Mouse (Mus musculus): Measurements from ENCODE around the gene Lcmt1. TPM values are rescaled to one million over a fixed set of nuclear protein-coding genes. Genes with fewer than 3 reads are reported as not detected.

Lcmt1 gene
- polyA plus RNA-seq, 1 experiment from 2014 or later, result 108 TPM

DNA sequence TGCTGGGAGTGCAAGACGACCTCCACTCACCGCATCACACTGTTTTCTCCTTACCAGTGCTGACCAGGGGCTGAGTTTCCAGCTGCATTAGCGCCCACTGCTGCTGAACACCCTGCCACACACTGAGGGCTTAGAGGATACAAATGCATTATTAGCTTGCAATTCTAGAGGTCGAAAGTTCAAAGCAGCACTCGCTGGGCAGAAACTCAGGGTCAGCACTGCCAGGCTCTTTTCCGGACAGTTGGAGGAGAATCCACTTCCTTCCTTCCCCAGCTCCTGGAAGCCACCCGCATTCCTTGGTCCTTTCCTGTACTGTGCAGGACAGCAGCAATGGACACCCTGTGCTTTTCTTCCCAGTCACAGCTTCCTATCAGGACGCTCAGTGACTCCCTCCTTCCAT lies 31.2 kb upstream of the Lcmt1 start:
- H3K27ac ChIP-seq (ENCODE audit: low read depth, low read length), result no peak overlapping the region
- H3K4me3 ChIP-seq (ENCODE audit: low read depth, low read length), result no peak overlapping the region
- ATAC-seq (no peak), DNase-seq (ENCODE audit: low spot score) (no peak)
- H3K4me2 ChIP-seq (ENCODE audit: low read length), result no peak overlapping the region
- no peaks in the 10 kb centered on the region for H3K27me3 ChIP-seq (replicated peaks; ENCODE audit: control insufficient read depth, insufficient read depth, low read length)
- H3K9me3 ChIP-seq (replicated peaks; ENCODE audit: control insufficient read depth, low read length), result no peaks in the 10 kb centered on the region
- no peaks in the 10 kb centered on the region for H3K36me3 ChIP-seq (ENCODE audit: control insufficient read depth, insufficient read depth, low read length)
- WGBS, result 65% methylated on average over 8 of the region's 8 CpGs
- H3K9ac ChIP-seq (ENCODE audit: low read length), result no peak overlapping the region
- H3K4me1 ChIP-seq (ENCODE audit: control insufficient read depth, insufficient read depth, low read length), result no peaks in the 10 kb centered on the region

GRCm38 (mm10) chr7:123341896-123342295 lies 27.7 kb upstream of the Lcmt1 start:
- no peak overlapping the region for H3K27ac ChIP-seq (ENCODE audit: low read depth, low read length)
- ATAC-seq (no peak), DNase-seq (ENCODE audit: low spot score) (no peak)
- H3K9ac ChIP-seq (ENCODE audit: low read length), result no peak overlapping the region
- 64% methylated on average over 5 of the region's 5 CpGs for WGBS
- no peak overlapping the region for H3K4me2 ChIP-seq (ENCODE audit: low read length)
- H3K36me3 ChIP-seq (ENCODE audit: control insufficient read depth, insufficient read depth, low read length), result no peaks in the 10 kb centered on the region
- H3K27me3 ChIP-seq (replicated peaks; ENCODE audit: control insufficient read depth, insufficient read depth, low read length), result no peaks in the 10 kb centered on the region
- no peaks in the 10 kb centered on the region for H3K9me3 ChIP-seq (replicated peaks; ENCODE audit: control insufficient read depth, low read length)
- H3K4me3 ChIP-seq (ENCODE audit: low read depth, low read length), result no peak overlapping the region
- no peaks in the 10 kb centered on the region for H3K4me1 ChIP-seq (ENCODE audit: control insufficient read depth, insufficient read depth, low read length)

DNA sequence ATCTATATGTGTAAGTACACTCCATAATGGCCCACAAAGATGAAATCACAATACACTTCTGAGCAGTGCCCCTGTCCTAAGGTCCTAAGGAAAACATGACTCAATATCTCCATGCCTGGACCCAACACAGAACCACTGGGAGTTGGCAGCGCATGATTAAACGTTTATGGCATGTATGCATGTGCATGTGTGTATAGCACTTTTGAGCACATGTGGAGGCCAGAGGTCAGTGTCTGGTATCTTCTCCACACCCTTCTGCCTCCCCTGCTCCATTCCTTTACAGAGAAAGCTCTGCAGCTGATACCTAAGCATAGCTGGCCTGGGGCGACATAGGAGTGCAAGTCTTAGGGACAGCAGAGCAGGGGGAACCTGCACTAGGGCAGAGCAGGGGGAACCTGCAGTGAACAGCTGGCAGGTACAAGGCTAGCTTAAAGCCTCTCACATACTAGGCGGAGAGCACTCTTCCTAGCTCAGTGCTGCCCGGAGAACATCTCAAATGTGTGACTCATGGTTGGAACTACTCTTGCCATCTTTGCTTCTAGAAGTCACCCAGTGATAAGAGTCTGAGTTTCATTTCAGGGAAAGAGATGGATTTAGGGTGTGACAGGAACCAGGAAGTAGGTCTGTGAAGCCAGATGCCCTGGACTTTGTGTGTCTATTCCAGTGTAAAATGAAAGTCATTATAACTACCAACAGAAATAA lies 25.4 kb upstream of the Lcmt1 start:
- no peak for DNase-seq (ENCODE audit: low spot score)

DNA sequence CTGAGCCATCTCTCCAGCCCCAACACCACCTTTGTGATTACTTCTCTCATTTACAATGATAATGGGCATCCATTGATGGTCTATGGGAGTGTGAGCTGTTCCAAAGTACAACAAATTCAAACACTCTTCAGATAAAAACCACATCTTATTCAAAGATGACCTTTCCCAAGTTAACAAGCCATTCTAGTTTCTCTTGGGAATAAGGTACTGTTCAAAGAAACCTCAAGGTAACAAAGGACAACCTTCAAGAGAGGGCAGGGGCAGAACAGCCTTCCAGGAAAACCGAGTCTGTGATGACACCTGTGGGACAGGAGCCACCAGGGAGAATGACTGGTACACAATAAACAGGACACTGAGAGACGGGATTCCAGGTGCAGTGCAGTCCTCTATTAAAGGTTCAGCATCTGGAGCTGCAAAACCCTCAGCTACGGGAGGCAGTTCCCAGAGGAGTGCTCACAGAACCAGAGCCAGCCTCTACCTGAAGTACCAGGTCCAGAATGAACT lies 24.5 kb upstream of the Lcmt1 start:
- WGBS, result 88% methylated on average over 3 of the region's 3 CpGs
- Histone ChIP-seq H3K9me3 (replicated peaks; ENCODE audit: control insufficient read depth, low read length) (no peaks in the 10 kb centered on the region), H3K27me3 (replicated peaks; ENCODE audit: control insufficient read depth, insufficient read depth, low read length) (no peaks in the 10 kb centered on the region), H3K4me2 (ENCODE audit: low read length) (no peak overlapping the region), H3K4me1 (ENCODE audit: control insufficient read depth, insufficient read depth, low read length) (no peaks in the 10 kb centered on the region), H3K4me3 (ENCODE audit: low read depth, low read length) (no peak overlapping the region), H3K9ac (ENCODE audit: low read length) (no peak overlapping the region), H3K36me3 (ENCODE audit: control insufficient read depth, insufficient read depth, low read length) (no peaks in the 10 kb centered on the region), H3K27ac (ENCODE audit: low read depth, low read length) (no peak overlapping the region)
- ATAC-seq, result no peak
- no peak for DNase-seq (ENCODE audit: low spot score)

More for the DNA sequence above, 25.4 kb upstream of the Lcmt1 start:
- Histone ChIP-seq H3K4me2 (ENCODE audit: low read length) (no peak overlapping the region), H3K4me3 (ENCODE audit: low read depth, low read length) (no peak overlapping the region), H3K9ac (ENCODE audit: low read length) (no peak overlapping the region), H3K36me3 (ENCODE audit: control insufficient read depth, insufficient read depth, low read length) (no peaks in the 10 kb centered on the region), H3K4me1 (ENCODE audit: control insufficient read depth, insufficient read depth, low read length) (no peaks in the 10 kb centered on the region), H3K27me3 (replicated peaks; ENCODE audit: control insufficient read depth, insufficient read depth, low read length) (no peaks in the 10 kb centered on the region), H3K27ac (ENCODE audit: low read depth, low read length) (no peak overlapping the region), H3K9me3 (replicated peaks; ENCODE audit: control insufficient read depth, low read length) (no peaks in the 10 kb centered on the region)
- WGBS, result 89% methylated on average over 5 of the region's 5 CpGs
- ATAC-seq, result no peak

- WGBS, result 85% methylated on average over 7 of the region's 7 CpGs
- no peak overlapping the region for H3K9ac ChIP-seq (ENCODE audit: low read length)
- H3K4me2 ChIP-seq (ENCODE audit: low read length), result no peak overlapping the region
- no peaks in the 10 kb centered on the region for H3K27me3 ChIP-seq (replicated peaks; ENCODE audit: control insufficient read depth, insufficient read depth, low read length)
- H3K4me1 ChIP-seq (ENCODE audit: control insufficient read depth, insufficient read depth, low read length), result no peaks in the 10 kb centered on the region
- no peak overlapping the region for H3K27ac ChIP-seq (ENCODE audit: low read depth, low read length)
- DNase-seq (ENCODE audit: low spot score) (no peak), ATAC-seq (no peak)
- no peak overlapping the region for H3K4me3 ChIP-seq (ENCODE audit: low read depth, low read length)
- H3K9me3 ChIP-seq (replicated peaks; ENCODE audit: control insufficient read depth, low read length), result no peaks in the 10 kb centered on the region
- no peaks in the 10 kb centered on the region for H3K36me3 ChIP-seq (ENCODE audit: control insufficient read depth, insufficient read depth, low read length)
These were observed 22.8 kb upstream of the Lcmt1 start for GRCm38 (mm10) chr7:123346631-123347290.

DNA sequence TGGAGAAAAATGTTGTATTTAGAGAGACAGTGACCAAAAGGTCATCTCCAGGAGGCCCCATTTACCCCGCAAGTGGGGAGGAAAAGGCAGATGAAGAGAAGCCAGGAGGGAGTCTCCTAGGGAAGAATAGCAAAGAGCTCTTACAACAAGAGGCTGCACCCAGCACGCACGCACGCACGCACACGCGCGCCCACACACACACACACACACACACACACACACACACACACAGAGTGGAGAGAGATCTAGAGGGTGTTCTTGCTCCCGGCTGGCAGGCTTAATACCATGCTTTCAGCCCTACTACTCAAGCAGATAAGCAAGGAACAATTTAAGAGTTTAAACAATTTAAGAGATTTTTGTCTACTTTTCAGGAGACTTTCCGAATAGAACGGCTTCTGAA lies 19.8 kb upstream of the Lcmt1 start:
- WGBS, result 81% methylated on average over 11 of the region's 11 CpGs
- Histone ChIP-seq H3K27ac (ENCODE audit: low read depth, low read length) (no peak overlapping the region), H3K9me3 (replicated peaks; ENCODE audit: control insufficient read depth, low read length) (no peaks in the 10 kb centered on the region), H3K27me3 (replicated peaks; ENCODE audit: control insufficient read depth, insufficient read depth, low read length) (no peaks in the 10 kb centered on the region), H3K4me2 (ENCODE audit: low read length) (no peak overlapping the region), H3K4me3 (ENCODE audit: low read depth, low read length) (no peak overlapping the region), H3K4me1 (ENCODE audit: control insufficient read depth, insufficient read depth, low read length) (no peaks in the 10 kb centered on the region), H3K9ac (ENCODE audit: low read length) (no peak overlapping the region), H3K36me3 (ENCODE audit: control insufficient read depth, insufficient read depth, low read length) (no peaks in the 10 kb centered on the region)
- ATAC-seq, result no peak
- DNase-seq (ENCODE audit: low spot score), result no peak

DNA sequence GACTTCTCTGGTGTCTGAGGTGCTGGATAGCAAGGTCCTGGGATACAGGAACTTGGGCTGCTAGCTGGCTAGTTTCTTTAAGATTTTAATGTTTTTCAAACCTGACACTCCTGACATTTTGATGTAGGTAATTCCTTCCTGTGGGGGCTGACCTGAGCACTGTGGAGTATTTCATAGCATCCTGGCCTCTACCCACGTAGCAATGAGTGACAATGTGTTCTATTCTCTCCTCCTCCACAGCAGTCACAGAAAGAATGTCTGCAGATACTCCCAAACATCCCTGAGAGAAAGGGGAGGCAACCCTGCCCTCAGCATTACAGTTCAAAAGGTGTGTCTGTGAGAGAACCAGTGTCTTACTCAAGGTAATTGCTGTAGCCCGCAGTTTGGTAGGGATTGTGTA lies 19.3 kb upstream of the Lcmt1 start:
- H3K27ac ChIP-seq (ENCODE audit: low read depth, low read length), result no peak overlapping the region
- no peaks in the 10 kb centered on the region for H3K27me3 ChIP-seq (replicated peaks; ENCODE audit: control insufficient read depth, insufficient read depth, low read length)
- no peak overlapping the region for H3K9ac ChIP-seq (ENCODE audit: low read length)
- no peak for DNase-seq (ENCODE audit: low spot score)
- no peaks in the 10 kb centered on the region for H3K9me3 ChIP-seq (replicated peaks; ENCODE audit: control insufficient read depth, low read length)
- ATAC-seq, result no peak
- 72% methylated on average over 2 of the region's 2 CpGs for WGBS
- H3K4me2 ChIP-seq (ENCODE audit: low read length), result no peak overlapping the region
- H3K4me3 ChIP-seq (ENCODE audit: low read depth, low read length), result no peak overlapping the region
- no peaks in the 10 kb centered on the region for H3K4me1 ChIP-seq (ENCODE audit: control insufficient read depth, insufficient read depth, low read length)
- no peaks in the 10 kb centered on the region for H3K36me3 ChIP-seq (ENCODE audit: control insufficient read depth, insufficient read depth, low read length)

DNA sequence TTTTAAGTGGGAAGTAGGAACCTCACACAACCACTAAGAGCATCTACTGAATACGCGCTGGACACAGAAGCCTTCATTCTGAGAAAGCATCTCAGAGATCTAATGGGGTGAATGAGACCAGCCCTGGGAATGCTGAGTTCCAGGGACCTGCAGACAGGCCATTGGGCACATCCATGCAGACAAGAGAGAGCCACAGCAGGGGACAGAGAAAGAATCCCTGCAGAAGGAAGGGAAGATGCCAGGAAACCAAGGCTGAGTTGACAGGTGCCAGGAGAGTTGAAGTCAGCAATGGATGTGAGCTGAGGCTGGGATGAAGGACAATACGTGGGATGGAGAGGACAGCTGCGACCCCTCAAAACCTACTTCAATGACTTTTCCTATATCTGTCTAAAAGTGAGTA lies 16.5 kb upstream of the Lcmt1 start:
- Histone ChIP-seq H3K27me3 (replicated peaks; ENCODE audit: control insufficient read depth, insufficient read depth, low read length) (no peaks in the 10 kb centered on the region), H3K4me3 (ENCODE audit: low read depth, low read length) (no peak overlapping the region), H3K4me2 (ENCODE audit: low read length) (no peak overlapping the region), H3K9ac (ENCODE audit: low read length) (no peak overlapping the region), H3K36me3 (ENCODE audit: control insufficient read depth, insufficient read depth, low read length) (no peaks in the 10 kb centered on the region), H3K4me1 (ENCODE audit: control insufficient read depth, insufficient read depth, low read length) (no peaks in the 10 kb centered on the region), H3K9me3 (replicated peaks; ENCODE audit: control insufficient read depth, low read length) (no peaks in the 10 kb centered on the region), H3K27ac (ENCODE audit: low read depth, low read length) (no peak overlapping the region)
- DNase-seq (ENCODE audit: low spot score), result no peak
- WGBS, result 96% methylated on average over 4 of the region's 4 CpGs
- ATAC-seq, result no peak

GRCm38 (mm10) chr7:123353879-123354278 lies 15.7 kb upstream of the Lcmt1 start:
- WGBS, result 83% methylated on average over 5 of the region's 5 CpGs
- DNase-seq (ENCODE audit: low spot score) (no peak), ATAC-seq (no peak)
- no peak overlapping the region for H3K4me2 ChIP-seq (ENCODE audit: low read length)
- no peaks in the 10 kb centered on the region for H3K36me3 ChIP-seq (ENCODE audit: control insufficient read depth, insufficient read depth, low read length)
- H3K9ac ChIP-seq (ENCODE audit: low read length), result no peak overlapping the region
- H3K27ac ChIP-seq (ENCODE audit: low read depth, low read length), result no peak overlapping the region
- no peak overlapping the region for H3K4me3 ChIP-seq (ENCODE audit: low read depth, low read length)
- H3K9me3 ChIP-seq (replicated peaks; ENCODE audit: control insufficient read depth, low read length), result no peaks in the 10 kb centered on the region
- no peaks in the 10 kb centered on the region for H3K4me1 ChIP-seq (ENCODE audit: control insufficient read depth, insufficient read depth, low read length)
- H3K27me3 ChIP-seq (replicated peaks; ENCODE audit: control insufficient read depth, insufficient read depth, low read length), result no peaks in the 10 kb centered on the region
